Mouse (Mus musculus) heart, postnatal 0 days (tissue): ENCODE data around the gene Vamp5.

Source experiments
- CTCF ChIP-seq: IDR thresholded peaks from 2 replicates; pipeline ENCODE4 v1.5.1; 2016; ENCODE audit warnings: antibody characterized with exemption, control low read depth, low read depth
- EP300 ChIP-seq: IDR thresholded peaks from 2 replicates; pipeline ENCODE4 v1.6.1; 2016; ENCODE audit warnings: antibody characterized with exemption, low read depth

DNA sequence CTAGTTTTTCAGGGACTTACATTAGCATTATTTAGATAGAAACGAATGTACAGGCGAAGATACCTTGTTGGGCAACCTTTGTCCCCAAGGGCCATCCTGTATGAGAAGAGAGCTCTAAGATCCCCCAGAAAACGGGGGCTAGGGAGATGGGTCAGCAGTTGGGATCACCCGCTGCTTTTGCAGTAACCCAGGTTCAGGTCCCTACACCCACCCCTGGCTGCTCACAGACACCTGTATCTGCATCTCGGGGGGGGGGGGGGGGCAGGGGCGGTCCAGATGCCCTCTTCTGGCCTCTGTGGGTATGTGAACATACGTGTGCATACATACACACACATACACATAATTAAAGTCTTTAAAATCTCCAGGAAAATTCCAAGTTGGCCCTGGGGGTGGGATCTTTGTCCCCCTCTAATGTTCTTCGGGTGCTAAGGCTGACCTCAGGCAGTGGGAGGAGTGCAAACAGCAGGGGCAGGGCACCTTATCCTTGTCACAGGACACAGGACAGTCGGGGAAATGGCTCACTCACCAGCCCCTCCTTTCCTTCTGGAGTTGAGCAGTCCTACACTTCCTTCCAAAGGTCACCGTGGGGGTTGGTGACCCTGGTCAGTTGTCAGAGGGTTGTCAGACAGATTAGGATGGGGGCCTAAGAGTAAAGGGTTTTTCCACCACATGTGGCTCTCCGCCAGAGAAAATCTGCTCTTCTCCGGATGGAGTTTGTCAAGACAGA is 10.7 kb upstream of the Vamp5 start:
- TF ChIP-seq EP300 = no peak
- TF ChIP-seq CTCF = no peak
